Mouse (Mus musculus) frontal cortex, adult (tissue): ENCODE measurements around the gene Ptges2.
"Not testable (repeated sequence)": the region's sequence is repeated elsewhere in the genome, so short reads cannot be mapped to it uniquely, and the experiment has no call there.

ENCODE experiments used
- ATAC-seq: cut with Nextera tagmentation; 2 replicates; pipeline ENCODE4 v1.9.2; 2017; ENCODE audit warnings: mild to moderate bottlenecking, moderate library complexity, mixed read lengths; ENCODE audit not compliant: low TSS enrichment

The Ptges2 gene

GRCm38 (mm10) chr2:32395484-32395945, at the start of gene Ptges2:
TSS of gene Ptges2 (plus strand) at chr2:32395896.
- ATAC-seq = peak; percentile 82

GRCm38 (mm10) chr2:32347019-32347418, 48.7 kb upstream of the Ptges2 start:
- ATAC-seq = no peak

GRCm38 (mm10) chr2:32348311-32348710, 47.4 kb upstream of the Ptges2 start:
- peak; percentile 21; the same call in 1 of the 2 replicates for ATAC-seq

- peak; percentile 39; the same call in 1 of the 2 replicates for ATAC-seq
Observed at GRCm38 (mm10) chr2:32349625-32350255, 46.0 kb upstream of the Ptges2 start.

GRCm38 (mm10) chr2:32350471-32351051, 45.1 kb upstream of the Ptges2 start:
- no peak for ATAC-seq

GRCm38 (mm10) chr2:32351471-32351961, 44.2 kb upstream of the Ptges2 start:
- peak; percentile 7; the same call in 1 of the 2 replicates for ATAC-seq

- ATAC-seq = peak; percentile 6; the same call in 1 of the 2 replicates
Observed at GRCm38 (mm10) chr2:32352151-32353006, 43.3 kb upstream of the Ptges2 start, which contains the start of gene Ciz1. TSS of gene Ciz1 (plus strand) at chr2:32352327.

- ATAC-seq = peak; percentile 24
Observed at GRCm38 (mm10) chr2:32353007-32353542, 42.6 kb upstream of the Ptges2 start, which contains the start of gene Dnm1. TSS of gene Dnm1 (minus strand) at chr2:32353338.

- no peak for ATAC-seq
Observed at GRCm38 (mm10) chr2:32353836-32354235, 41.9 kb upstream of the Ptges2 start.

- ATAC-seq = no peak
Observed at GRCm38 (mm10) chr2:32354336-32354895, 41.3 kb upstream of the Ptges2 start.

GRCm38 (mm10) chr2:32356216-32356615, 39.5 kb upstream of the Ptges2 start:
- no peak for ATAC-seq

GRCm38 (mm10) chr2:32357710-32358109, 38.0 kb upstream of the Ptges2 start:
- ATAC-seq = no peak

- no peak for ATAC-seq
Observed at GRCm38 (mm10) chr2:32358381-32358780, 37.3 kb upstream of the Ptges2 start.

GRCm38 (mm10) chr2:32360741-32361140, 35.0 kb upstream of the Ptges2 start:
- ATAC-seq = peak; percentile 55

GRCm38 (mm10) chr2:32361437-32361836, 34.3 kb upstream of the Ptges2 start:
- peak; percentile 42; the same call in 1 of the 2 replicates for ATAC-seq

- not testable (repeated sequence) for ATAC-seq
Observed at GRCm38 (mm10) chr2:32362274-32362673, 33.4 kb upstream of the Ptges2 start.

GRCm38 (mm10) chr2:32362817-32363340, 32.8 kb upstream of the Ptges2 start:
- peak; percentile 68 for ATAC-seq

GRCm38 (mm10) chr2:32363376-32364106, 32.2 kb upstream of the Ptges2 start:
- peak; percentile 29 for ATAC-seq

- no peak for ATAC-seq
Observed at GRCm38 (mm10) chr2:32364121-32364520, 31.6 kb upstream of the Ptges2 start.

GRCm38 (mm10) chr2:32367315-32367714, 28.4 kb upstream of the Ptges2 start:
- no peak for ATAC-seq
